8 mouse cellular contexts compared by ENCODE assay signal in genomic region chr3:20033761-20034718, GRCm38 (mm10). TPM values are rescaled to one million over a fixed set of nuclear protein-coding genes. Genes with fewer than 3 reads are reported as not detected.
DNase-seq lines count a peak whose midpoint lies in the region; ATAC-seq and TF ChIP-seq lines count a peak whose summit lies in the region.

No protein-coding gene starts in this region.

- no peak for TF ChIP-seq POLR2A in myocyte (IDR thresholded peaks at IDR 0.05; ENCODE audit: insufficient read length, low read depth)

- H3K9ac ChIP-seq in lung, embryonic 15.5 days: peak overlapping the region; percentile 62
- H3K9ac ChIP-seq in embryonic facial prominence, embryonic 15.5 days: no peak overlapping the region; the same call in 1 of the 2 replicates
- peak overlapping the region; percentile 69 for H3K9ac ChIP-seq in kidney, embryonic 16.5 days (replicated peaks; ENCODE audit: low read length)

- no peaks in the 10 kb centered on the region for H3K27me3 ChIP-seq in lung, embryonic 15.5 days
- no peaks in the 10 kb centered on the region for H3K27me3 ChIP-seq in embryonic facial prominence, embryonic 15.5 days
- H3K27me3 ChIP-seq in kidney, embryonic 16.5 days (ENCODE audit: insufficient read depth, low read length): no peaks in the 10 kb centered on the region
- no peaks in the 10 kb centered on the region for H3K27me3 ChIP-seq in myocyte (ENCODE audit: control insufficient read depth, insufficient read depth, insufficient read length)

- H3K79me2 ChIP-seq in myocyte (ENCODE audit: control insufficient read depth, insufficient read depth): peaks cover 4% of the 10 kb centered on the region

- WGBS in lung, embryonic 15.5 days: 7% methylated on average over 10 of the region's 10 CpGs
- WGBS in embryonic facial prominence, embryonic 15.5 days: 15% methylated on average over 10 of the region's 10 CpGs
- 6% methylated on average over 10 of the region's 10 CpGs for WGBS in kidney, embryonic 16.5 days

- DNase-seq in lung, postnatal 36 days: no peak
- DNase-seq in right cerebral cortex, adult 18-20 months: no peak
- DNase-seq in gastrocnemius, adult 18-20 months (ENCODE audit: low spot score): no peak
- no peak for DNase-seq in right cerebral cortex, postnatal 4 days

- H3K4me3 ChIP-seq in lung, embryonic 15.5 days: peak overlapping the region; percentile 96
- peak overlapping the region; percentile 85 for H3K4me3 ChIP-seq in embryonic facial prominence, embryonic 15.5 days (replicated peaks)
- peak overlapping the region; percentile 91 for H3K4me3 ChIP-seq in kidney, embryonic 16.5 days (ENCODE audit: low read length)
- peak overlapping the region; percentile 40 for H3K4me3 ChIP-seq in myocyte

- H3K4me1 ChIP-seq in lung, embryonic 15.5 days: peaks cover 13% of the 10 kb centered on the region
- peaks cover 11% of the 10 kb centered on the region for H3K4me1 ChIP-seq in embryonic facial prominence, embryonic 15.5 days
- peaks cover 10% of the 10 kb centered on the region for H3K4me1 ChIP-seq in kidney, embryonic 16.5 days (ENCODE audit: insufficient read depth, low read length)

- H3K9me3 ChIP-seq in lung, embryonic 15.5 days: no peaks in the 10 kb centered on the region
- no peaks in the 10 kb centered on the region for H3K9me3 ChIP-seq in embryonic facial prominence, embryonic 15.5 days (replicated peaks)
- no peaks in the 10 kb centered on the region for H3K9me3 ChIP-seq in kidney, embryonic 16.5 days (ENCODE audit: low read length)

- peak overlapping the region; percentile 78 for H3K4me2 ChIP-seq in lung, embryonic 15.5 days
- peak overlapping the region; percentile 59 for H3K4me2 ChIP-seq in embryonic facial prominence, embryonic 15.5 days (replicated peaks)
- peak overlapping the region; percentile 86 for H3K4me2 ChIP-seq in kidney, embryonic 16.5 days (replicated peaks; ENCODE audit: low read depth, low read length)
- peak overlapping the region; percentile 96 for H3K4me2 ChIP-seq in myocyte (ENCODE audit: low read depth)

- peak overlapping the region; percentile 41 for H3ac ChIP-seq in myocyte (ENCODE audit: control insufficient read depth, insufficient read length)

- H3K27ac ChIP-seq in lung, embryonic 15.5 days: peak overlapping the region; percentile 72
- H3K27ac ChIP-seq in embryonic facial prominence, embryonic 15.5 days (replicated peaks): peak overlapping the region; percentile 80; the same call in 1 of the 2 replicates
- peak overlapping the region; percentile 86 for H3K27ac ChIP-seq in kidney, embryonic 16.5 days (ENCODE audit: low read length)

- H3K36me3 ChIP-seq in lung, embryonic 15.5 days: no peaks in the 10 kb centered on the region
- H3K36me3 ChIP-seq in embryonic facial prominence, embryonic 15.5 days: no peaks in the 10 kb centered on the region
- H3K36me3 ChIP-seq in kidney, embryonic 16.5 days (ENCODE audit: insufficient read depth, low read length): no peaks in the 10 kb centered on the region
- no peaks in the 10 kb centered on the region for H3K36me3 ChIP-seq in myocyte (ENCODE audit: control insufficient read depth, insufficient read depth)

- ATAC-seq in lung, embryonic 15.5 days (ENCODE audit: borderline replicate concordance, extremely low read depth, low FRiP score, low TSS enrichment): no peak
- ATAC-seq in embryonic facial prominence, embryonic 15.5 days (ENCODE audit: insufficient number of reproducible peaks, low FRiP score, low TSS enrichment, low read depth): no peak
- no peak for ATAC-seq in kidney, embryonic 16.5 days (ENCODE audit: low FRiP score, low TSS enrichment)

TF ChIP-seq in myocyte, 11 proteins besides CTCF, POLR2A, EP300 and RAD21:
- no peak for TF ChIP-seq POLR2AphosphoS2 (IDR thresholded peaks at IDR 0.05; ENCODE audit: insufficient read length, low read depth)
- no peak for TF ChIP-seq MYOG (IDR thresholded peaks at IDR 0.05; ENCODE audit: control insufficient read depth in 1 of 3, insufficient read depth in 1 of 3, insufficient read length in 2 of 3, low read depth in 2 of 3)

RNA-seq across cellular contexts. Expression of gene Hps3, which starts 1.1 kb away (rescaled TPM):
- 11.0 and 11.8 TPM in 2 replicates for polyA plus RNA-seq in lung, embryonic 15.5 days (2015; fragmentation: Nextera tagmentation; extraction: Ambion mirVana)
- 8.2 and 8.9 TPM in 2 replicates for polyA plus RNA-seq in embryonic facial prominence, embryonic 15.5 days (2015; fragmentation: Nextera tagmentation; extraction: Ambion mirVana)
- 11.8 and 12.4 TPM in 2 replicates for polyA plus RNA-seq in kidney, embryonic 16.5 days (2015; fragmentation: Nextera tagmentation; extraction: Ambion mirVana)
- 3.4 TPM for polyA plus RNA-seq in myocyte (2012; fragmentation: generic; extraction: Trizol)
- total RNA-seq in gastrocnemius, adult 18-20 months (2021): 1 to 10 TPM; 3.6 to 3.8 TPM

RNA-seq across cellular contexts. Expression of gene Hltf, which starts 23.6 kb away (rescaled TPM):
- 20.5 and 21.9 TPM in 2 replicates for polyA plus RNA-seq in lung, embryonic 15.5 days (2015; fragmentation: Nextera tagmentation; extraction: Ambion mirVana)
- 15.4 and 16.3 TPM in 2 replicates for polyA plus RNA-seq in embryonic facial prominence, embryonic 15.5 days (2015; fragmentation: Nextera tagmentation; extraction: Ambion mirVana)
- polyA plus RNA-seq in kidney, embryonic 16.5 days (2015; fragmentation: Nextera tagmentation; extraction: Ambion mirVana): 15.8 and 16.5 TPM in 2 replicates
- polyA plus RNA-seq in myocyte (2012; fragmentation: generic; extraction: Trizol): 1.3 TPM
- total RNA-seq in gastrocnemius, adult 18-20 months (2021): 1 to 10 TPM; 2.2 to 2.5 TPM

Comparison
In these comparisons a context has a peak if more than half of its experiments do, and no peak if none do; other contexts are left out.
1. H3K4me3 ChIP-seq: peak in every context shown above with its lines; median percentile 96 in lung, embryonic 15.5 days; 91 in kidney, embryonic 16.5 days; 85 in embryonic facial prominence, embryonic 15.5 days; 40 in myocyte.